Mouse (Mus musculus): ENCODE measurements around the gene Nek7. TPM values are rescaled to one million over a fixed set of nuclear protein-coding genes. Genes with fewer than 3 reads are reported as not detected.

Gene Nek7
- polyA plus RNA-seq (2015; fragmentation: Nextera tagmentation; extraction: Ambion mirVana), result 43.7 and 47.8 TPM in 2 replicates

GRCm38 (mm10) chr1:138619996-138620461, at the start of gene Nek7:
Nek7 (minus strand) TSS chr1:138620141.
- H3K36me3 ChIP-seq (ENCODE audit: control insufficient read depth, insufficient read depth), result no peaks in the 10 kb centered on the region
- no peak for ATAC-seq (replicated peaks; ENCODE audit: extremely low read depth, insufficient read depth, low FRiP score)
- H3K9ac ChIP-seq (ENCODE audit: low read length), result peak within 1 kb of the TSS; percentile 91
- peak within 1 kb of the TSS; percentile 99 for H3K27ac ChIP-seq (ENCODE audit: low read length)
- H3K4me1 ChIP-seq (ENCODE audit: control insufficient read depth, insufficient read depth, low read length), result peaks cover 18% of the 10 kb centered on the region
- no peaks in the 10 kb centered on the region for H3K9me3 ChIP-seq (replicated peaks; ENCODE audit: control insufficient read depth, low read length)
- H3K4me3 ChIP-seq (ENCODE audit: low read length), result peak within 1 kb of the TSS; percentile 86
- WGBS, result 1% methylated on average over 11 of the region's 11 CpGs
- no peaks in the 10 kb centered on the region for H3K27me3 ChIP-seq (ENCODE audit: control insufficient read depth, insufficient read depth, low read length)
- H3K4me2 ChIP-seq (ENCODE audit: low read depth, low read length), result peak within 1 kb of the TSS; percentile 92

DNA sequence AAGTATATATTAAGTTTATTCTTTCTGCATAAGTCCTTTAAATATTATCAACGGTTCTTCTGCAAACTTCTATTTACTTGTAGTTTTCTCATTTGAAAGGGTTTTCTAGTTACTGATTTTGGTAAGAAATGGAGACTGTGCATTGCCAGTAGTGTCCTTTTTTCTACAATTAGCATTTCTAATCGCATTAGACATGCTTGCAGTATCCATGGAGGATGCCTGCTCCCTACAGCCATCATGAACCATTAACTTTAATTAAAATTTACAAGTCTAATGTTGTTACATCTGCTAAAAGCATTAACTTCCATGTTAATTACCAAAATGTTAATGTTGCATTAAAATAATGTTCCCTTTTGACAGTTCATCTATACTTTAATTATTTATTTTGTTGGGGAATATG, 42.4 kb upstream of the Nek7 start:
- Histone ChIP-seq H3K36me3 (ENCODE audit: control insufficient read depth, insufficient read depth) (no peaks in the 10 kb centered on the region), H3K4me2 (ENCODE audit: low read depth, low read length) (no peak overlapping the region), H3K9me3 (replicated peaks; ENCODE audit: control insufficient read depth, low read length) (peaks cover 4% of the 10 kb centered on the region; the same call in 1 of the 2 replicates), H3K27ac (ENCODE audit: low read length) (no peak overlapping the region), H3K9ac (ENCODE audit: low read length) (no peak overlapping the region), H3K4me3 (ENCODE audit: low read length) (no peak overlapping the region), H3K4me1 (ENCODE audit: control insufficient read depth, insufficient read depth, low read length) (no peaks in the 10 kb centered on the region), H3K27me3 (ENCODE audit: control insufficient read depth, insufficient read depth, low read length) (no peaks in the 10 kb centered on the region)
- WGBS, result 79% methylated on average over 2 of the region's 2 CpGs
- ATAC-seq (replicated peaks; ENCODE audit: extremely low read depth, insufficient read depth, low FRiP score), result no peak

DNA sequence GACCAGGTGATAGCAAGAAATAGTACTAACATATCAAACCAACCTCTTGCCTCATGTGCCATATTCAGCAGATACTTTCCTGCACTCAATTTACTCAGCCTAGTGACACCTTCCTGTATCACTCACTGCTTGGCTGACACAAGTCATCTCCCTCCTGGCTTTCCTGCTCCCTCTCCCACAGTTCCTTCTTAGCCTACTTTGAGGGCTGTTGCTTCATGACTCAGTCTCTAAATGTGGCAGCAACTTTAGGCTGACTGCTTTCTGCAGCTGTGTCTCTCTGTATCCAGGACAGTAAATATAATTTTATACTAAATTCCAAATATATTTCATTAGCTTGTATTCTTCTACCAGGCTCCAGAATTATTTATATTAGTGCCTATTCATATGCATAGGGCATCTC, 34.3 kb upstream of the Nek7 start:
- no peak overlapping the region for H3K4me2 ChIP-seq (ENCODE audit: low read depth, low read length)
- H3K9me3 ChIP-seq (replicated peaks; ENCODE audit: control insufficient read depth, low read length), result no peaks in the 10 kb centered on the region
- no peaks in the 10 kb centered on the region for H3K4me1 ChIP-seq (ENCODE audit: control insufficient read depth, insufficient read depth, low read length)
- ATAC-seq (replicated peaks; ENCODE audit: extremely low read depth, insufficient read depth, low FRiP score), result no peak
- no peaks in the 10 kb centered on the region for H3K36me3 ChIP-seq (ENCODE audit: control insufficient read depth, insufficient read depth)
- no peaks in the 10 kb centered on the region for H3K27me3 ChIP-seq (ENCODE audit: control insufficient read depth, insufficient read depth, low read length)
- H3K27ac ChIP-seq (ENCODE audit: low read length), result no peak overlapping the region
- H3K4me3 ChIP-seq (ENCODE audit: low read length), result no peak overlapping the region
- H3K9ac ChIP-seq (ENCODE audit: low read length), result no peak overlapping the region

- H3K9ac ChIP-seq (ENCODE audit: low read length), result no peak overlapping the region
- WGBS, result 60% methylated on average over 3 of the region's 3 CpGs
- ATAC-seq (replicated peaks; ENCODE audit: extremely low read depth, insufficient read depth, low FRiP score), result no peak
Measured at GRCm38 (mm10) chr1:138644991-138645390, 25.1 kb upstream of the Nek7 start.

DNA sequence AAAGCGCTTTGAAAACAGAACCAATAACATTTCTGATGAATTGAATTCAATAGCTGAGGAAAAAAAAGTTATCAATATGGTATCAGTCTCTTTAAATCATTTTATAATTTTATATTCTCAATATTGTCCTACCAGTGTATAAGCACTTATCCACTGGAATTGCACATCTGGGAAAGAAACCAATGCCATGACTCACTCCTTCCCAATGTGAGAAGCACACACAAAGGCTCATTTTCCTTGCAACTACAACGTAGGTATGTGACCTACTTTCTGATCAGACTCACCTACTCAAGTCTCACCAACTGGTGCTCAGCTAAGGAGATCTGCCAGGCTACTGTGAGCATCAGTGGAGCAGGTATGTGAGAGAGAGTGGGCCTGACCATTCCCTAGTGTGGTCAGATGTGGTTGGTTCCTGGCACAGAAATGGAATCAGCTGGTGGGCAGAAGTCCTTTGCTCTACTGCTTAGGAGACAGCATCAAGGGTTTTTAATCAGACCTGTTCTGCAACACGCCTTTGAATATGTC, 23.4 kb upstream of the Nek7 start:
- Histone ChIP-seq H3K9me3 (replicated peaks; ENCODE audit: control insufficient read depth, low read length) (no peaks in the 10 kb centered on the region), H3K36me3 (ENCODE audit: control insufficient read depth, insufficient read depth) (no peaks in the 10 kb centered on the region), H3K27ac (ENCODE audit: low read length) (no peak overlapping the region), H3K4me1 (ENCODE audit: control insufficient read depth, insufficient read depth, low read length) (no peaks in the 10 kb centered on the region), H3K27me3 (ENCODE audit: control insufficient read depth, insufficient read depth, low read length) (no peaks in the 10 kb centered on the region), H3K4me3 (ENCODE audit: low read length) (no peak overlapping the region), H3K9ac (ENCODE audit: low read length) (no peak overlapping the region), H3K4me2 (ENCODE audit: low read depth, low read length) (no peak overlapping the region)
- WGBS, result 81% methylated on average over 3 of the region's 3 CpGs
- no peak for ATAC-seq (replicated peaks; ENCODE audit: extremely low read depth, insufficient read depth, low FRiP score)

More at GRCm38 (mm10) chr1:138644991-138645390, 25.1 kb upstream of the Nek7 start:
- H3K27ac ChIP-seq (ENCODE audit: low read length), result no peak overlapping the region
- no peaks in the 10 kb centered on the region for H3K4me1 ChIP-seq (ENCODE audit: control insufficient read depth, insufficient read depth, low read length)
- no peak overlapping the region for H3K4me2 ChIP-seq (ENCODE audit: low read depth, low read length)
- no peaks in the 10 kb centered on the region for H3K36me3 ChIP-seq (ENCODE audit: control insufficient read depth, insufficient read depth)
- H3K9me3 ChIP-seq (replicated peaks; ENCODE audit: control insufficient read depth, low read length), result no peaks in the 10 kb centered on the region
- no peaks in the 10 kb centered on the region for H3K27me3 ChIP-seq (ENCODE audit: control insufficient read depth, insufficient read depth, low read length)
- H3K4me3 ChIP-seq (ENCODE audit: low read length), result no peak overlapping the region

GRCm38 (mm10) chr1:138640934-138641461, 21.1 kb upstream of the Nek7 start:
- no peaks in the 10 kb centered on the region for H3K4me1 ChIP-seq (ENCODE audit: control insufficient read depth, insufficient read depth, low read length)
- H3K27ac ChIP-seq (ENCODE audit: low read length), result no peak overlapping the region
- no peak overlapping the region for H3K4me3 ChIP-seq (ENCODE audit: low read length)
- no peak overlapping the region for H3K9ac ChIP-seq (ENCODE audit: low read length)
- WGBS, result 65% methylated on average over 4 of the region's 4 CpGs
- no peak overlapping the region for H3K4me2 ChIP-seq (ENCODE audit: low read depth, low read length)
- no peaks in the 10 kb centered on the region for H3K27me3 ChIP-seq (ENCODE audit: control insufficient read depth, insufficient read depth, low read length)
- no peaks in the 10 kb centered on the region for H3K9me3 ChIP-seq (replicated peaks; ENCODE audit: control insufficient read depth, low read length)
- H3K36me3 ChIP-seq (ENCODE audit: control insufficient read depth, insufficient read depth), result no peaks in the 10 kb centered on the region
- no peak for ATAC-seq (replicated peaks; ENCODE audit: extremely low read depth, insufficient read depth, low FRiP score)

- no peak for ATAC-seq (replicated peaks; ENCODE audit: extremely low read depth, insufficient read depth, low FRiP score)
- H3K9ac ChIP-seq (ENCODE audit: low read length), result no peak overlapping the region
- H3K4me3 ChIP-seq (ENCODE audit: low read length), result no peak overlapping the region
- no peaks in the 10 kb centered on the region for H3K9me3 ChIP-seq (replicated peaks; ENCODE audit: control insufficient read depth, low read length)
- H3K4me2 ChIP-seq (ENCODE audit: low read depth, low read length), result no peak overlapping the region
- no peak overlapping the region for H3K27ac ChIP-seq (ENCODE audit: low read length)
- no peaks in the 10 kb centered on the region for H3K27me3 ChIP-seq (ENCODE audit: control insufficient read depth, insufficient read depth, low read length)
- no peaks in the 10 kb centered on the region for H3K4me1 ChIP-seq (ENCODE audit: control insufficient read depth, insufficient read depth, low read length)
- no peaks in the 10 kb centered on the region for H3K36me3 ChIP-seq (ENCODE audit: control insufficient read depth, insufficient read depth)
Measured at GRCm38 (mm10) chr1:138637850-138638249, 17.9 kb upstream of the Nek7 start.

GRCm38 (mm10) chr1:138634561-138634960, 14.6 kb upstream of the Nek7 start:
- ATAC-seq (replicated peaks; ENCODE audit: extremely low read depth, insufficient read depth, low FRiP score), result no peak
- Histone ChIP-seq H3K9me3 (replicated peaks; ENCODE audit: control insufficient read depth, low read length) (no peaks in the 10 kb centered on the region), H3K27ac (ENCODE audit: low read length) (no peak overlapping the region), H3K4me3 (ENCODE audit: low read length) (no peak overlapping the region), H3K4me2 (ENCODE audit: low read depth, low read length) (no peak overlapping the region), H3K27me3 (ENCODE audit: control insufficient read depth, insufficient read depth, low read length) (no peaks in the 10 kb centered on the region), H3K9ac (ENCODE audit: low read length) (no peak overlapping the region), H3K4me1 (ENCODE audit: control insufficient read depth, insufficient read depth, low read length) (no peaks in the 10 kb centered on the region), H3K36me3 (ENCODE audit: control insufficient read depth, insufficient read depth) (no peaks in the 10 kb centered on the region)
- 83% methylated on average over 1 of the region's 1 CpGs for WGBS

DNA sequence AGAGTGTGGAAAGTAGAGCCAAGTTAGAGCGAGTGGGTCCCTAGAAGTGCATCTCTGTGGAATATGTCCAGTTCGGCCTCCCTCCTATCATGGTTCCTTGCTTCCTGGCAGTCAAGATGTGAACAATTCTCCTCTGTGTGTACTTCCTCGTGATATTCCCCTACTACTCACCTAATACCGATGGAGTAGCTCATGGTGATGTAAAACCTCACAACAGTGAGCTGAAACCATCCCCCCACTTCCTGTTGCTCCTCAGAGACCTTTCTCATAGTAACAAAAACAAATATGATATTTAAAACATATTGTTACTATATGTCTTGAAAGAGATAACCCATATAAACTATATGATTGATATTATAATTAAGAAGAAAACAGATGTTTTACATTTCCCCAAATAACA, 9.0 kb upstream of the Nek7 start:
- no peaks in the 10 kb centered on the region for H3K9me3 ChIP-seq (replicated peaks; ENCODE audit: control insufficient read depth, low read length)
- no peak overlapping the region for H3K4me2 ChIP-seq (ENCODE audit: low read depth, low read length)
- no peak overlapping the region for H3K4me3 ChIP-seq (ENCODE audit: low read length)
- no peak for ATAC-seq (replicated peaks; ENCODE audit: extremely low read depth, insufficient read depth, low FRiP score)
- 67% methylated on average over 4 of the region's 4 CpGs for WGBS
- no peaks in the 10 kb centered on the region for H3K4me1 ChIP-seq (ENCODE audit: control insufficient read depth, insufficient read depth, low read length)
- no peak overlapping the region for H3K27ac ChIP-seq (ENCODE audit: low read length)
- H3K36me3 ChIP-seq (ENCODE audit: control insufficient read depth, insufficient read depth), result no peaks in the 10 kb centered on the region
- H3K9ac ChIP-seq (ENCODE audit: low read length), result no peak overlapping the region
- no peaks in the 10 kb centered on the region for H3K27me3 ChIP-seq (ENCODE audit: control insufficient read depth, insufficient read depth, low read length)

Measured in heart, embryonic 16.5 days (tissue).